Mouse (Mus musculus) liver, embryonic 11.5 days (tissue): ENCODE results near the gene Mrpl1. TPM values are rescaled to one million over a fixed set of nuclear protein-coding genes. Genes with fewer than 3 reads are reported as not detected.

Experiments
- ATAC-seq: fragments of 200-750 bp; cut with Nextera tagmentation; replicated peaks from 2 replicates; pipeline ENCODE4 v1.8.0; 2017; ENCODE audit warnings: moderate number of reproducible peaks, mild to moderate bottlenecking, moderate TSS enrichment, moderate library complexity; ENCODE audit not compliant: low FRiP score
- DNase-seq: peaks from one replicate; pipeline ENCODE4 v3.0.0-alpha.2; 2017; ENCODE audit warnings: low spot score
- H3K27ac ChIP-seq: fragments of 300-500 bp; sonication (generic); 2 replicates; pipeline ENCODE4 v1.5.1; 2014; ENCODE audit warnings: mild to moderate bottlenecking, low read depth, low read length, control low read depth
- H3K27me3 ChIP-seq: fragments of 300-500 bp; sonication (generic); replicated peaks from 2 replicates; pipeline ENCODE4 v1.6.1; 2014; ENCODE audit warnings: low read length, mixed read lengths; ENCODE audit not compliant: control insufficient read depth, insufficient read depth
- H3K36me3 ChIP-seq: fragments of 300-500 bp; sonication (generic); 2 replicates; pipeline ENCODE4 v1.6.1; 2014; ENCODE audit warnings: mild to moderate bottlenecking, low read length, moderate library complexity, mixed read lengths; ENCODE audit not compliant: control insufficient read depth, insufficient read depth
- H3K4me1 ChIP-seq: fragments of 300-500 bp; sonication (generic); replicated peaks from 2 replicates; pipeline ENCODE4 v1.6.1; 2014; ENCODE audit warnings: low read length, mixed read lengths; ENCODE audit not compliant: control insufficient read depth, insufficient read depth
- H3K4me2 ChIP-seq: fragments of 300-500 bp; sonication (generic); 2 replicates; pipeline ENCODE4 v1.6.1; 2014; ENCODE audit warnings: mild to moderate bottlenecking, control low read depth, moderate library complexity
- H3K4me3 ChIP-seq: fragments of 300-500 bp; sonication (generic); 2 replicates; pipeline ENCODE4 v1.5.1; 2014; ENCODE audit warnings: low read depth, low read length, control low read depth
- H3K9ac ChIP-seq: fragments of 300-500 bp; sonication (generic); 2 replicates; pipeline ENCODE4 v1.6.1; 2014; ENCODE audit warnings: low read depth, low read length, control low read depth
- H3K9me3 ChIP-seq: fragments of 300-500 bp; sonication (generic); 2 replicates; pipeline ENCODE4 v1.6.1; 2016; ENCODE audit warnings: low read length, inconsistent platforms, mixed read lengths; ENCODE audit not compliant: control insufficient read depth
- WGBS: fragments of 180-500 bp; shearing (Covaris S2); extraction: QIAGEN DNeasy Blood & Tissue Kit; methylation state at CpG from one replicate; pipeline ENCODE4 v1.1.7; 2014; 5-methylcytosine and 5-hydroxymethylcytosine counted together
- polyA plus RNA-seq: library from polyadenylated mRNA; unstranded; fragments of >200 nt; fragmentation: Nextera tagmentation; extraction: Ambion mirVana; gene quantifications from 2 replicates; pipeline ENCODE4 v1.2.1, GENCODE M21; 2014

The Mrpl1 gene
- polyA plus RNA-seq, 1 experiment from 2014 or later = 31.0 TPM

DNA sequence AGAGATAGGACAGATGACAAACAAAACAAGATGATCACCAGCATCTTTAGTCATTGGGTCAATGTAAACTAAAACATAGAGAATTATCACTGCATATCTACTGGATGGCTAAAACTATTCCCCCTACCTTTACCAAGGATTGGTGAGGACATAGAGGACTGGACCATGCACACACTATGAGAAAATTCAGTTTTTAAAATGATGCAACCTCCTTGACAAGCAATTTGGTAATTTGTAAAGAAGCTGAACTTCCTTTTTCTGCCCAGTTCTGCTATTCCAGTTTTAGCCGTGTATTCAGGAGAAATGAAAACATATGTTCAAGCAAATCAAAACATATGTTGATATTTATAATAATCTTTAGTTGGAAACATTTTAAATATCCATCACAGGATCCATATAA, 35.2 kb downstream of the Mrpl1 start:
- no peak overlapping the region for H3K27ac ChIP-seq
- DNase-seq (no peak), ATAC-seq (no peak)
- no peak overlapping the region for H3K9ac ChIP-seq
- H3K9me3 ChIP-seq = no peaks in the 10 kb centered on the region
- H3K4me1 ChIP-seq = no peaks in the 10 kb centered on the region
- H3K4me2 ChIP-seq = no peak overlapping the region
- no peak overlapping the region for H3K4me3 ChIP-seq
- no peaks in the 10 kb centered on the region; the same call in 1 of the 2 replicates for H3K36me3 ChIP-seq
- WGBS = 70% methylated on average over 1 of the region's 1 CpGs
- H3K27me3 ChIP-seq = no peaks in the 10 kb centered on the region

DNA sequence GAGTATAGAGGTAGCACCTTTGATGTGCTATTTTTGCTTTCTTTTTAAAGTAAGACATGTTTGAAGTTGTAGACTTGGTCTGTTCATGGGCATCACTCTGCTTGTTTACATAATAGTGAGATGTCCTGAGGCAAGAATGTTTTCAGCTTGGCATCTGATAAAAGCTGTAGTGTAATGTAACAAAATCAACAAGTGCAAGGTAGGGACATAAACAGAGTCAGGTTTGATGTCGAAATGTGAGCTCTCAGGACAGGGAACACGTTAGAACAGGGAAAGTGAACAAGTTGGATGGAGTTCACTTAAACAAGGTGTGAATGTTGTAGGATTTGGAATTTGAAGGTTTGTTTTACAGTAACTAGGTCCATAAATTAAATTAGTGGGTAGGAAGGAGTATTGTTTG, 44.7 kb downstream of the Mrpl1 start:
- Histone ChIP-seq H3K27me3 (no peaks in the 10 kb centered on the region), H3K9me3 (no peaks in the 10 kb centered on the region), H3K9ac (no peak overlapping the region), H3K27ac (no peak overlapping the region), H3K4me1 (no peaks in the 10 kb centered on the region), H3K36me3 (no peaks in the 10 kb centered on the region), H3K4me3 (no peak overlapping the region), H3K4me2 (no peak overlapping the region)
- no peak for ATAC-seq
- WGBS = 71% methylated on average over 2 of the region's 2 CpGs
- DNase-seq = no peak

DNA sequence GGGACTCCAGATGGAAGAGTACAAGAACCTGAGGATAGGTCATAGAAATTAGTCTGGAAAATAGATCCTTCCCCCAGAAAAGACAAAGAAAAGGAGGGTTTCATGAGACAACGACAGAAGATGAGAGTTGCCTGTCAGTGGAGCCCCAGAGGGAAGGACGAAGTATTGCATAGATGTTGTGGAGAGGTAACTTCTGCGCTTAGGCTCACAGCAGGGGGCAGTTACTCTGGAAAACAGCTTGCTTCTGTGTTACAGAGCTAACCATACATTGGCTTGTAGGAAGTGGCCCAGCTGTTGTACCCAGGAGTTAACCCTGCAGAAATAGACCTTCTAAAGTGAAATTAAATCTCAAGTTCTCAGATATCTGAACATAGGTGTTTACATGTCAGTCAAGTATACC, 45.9 kb downstream of the Mrpl1 start:
- H3K4me3 ChIP-seq = no peak overlapping the region

DNA sequence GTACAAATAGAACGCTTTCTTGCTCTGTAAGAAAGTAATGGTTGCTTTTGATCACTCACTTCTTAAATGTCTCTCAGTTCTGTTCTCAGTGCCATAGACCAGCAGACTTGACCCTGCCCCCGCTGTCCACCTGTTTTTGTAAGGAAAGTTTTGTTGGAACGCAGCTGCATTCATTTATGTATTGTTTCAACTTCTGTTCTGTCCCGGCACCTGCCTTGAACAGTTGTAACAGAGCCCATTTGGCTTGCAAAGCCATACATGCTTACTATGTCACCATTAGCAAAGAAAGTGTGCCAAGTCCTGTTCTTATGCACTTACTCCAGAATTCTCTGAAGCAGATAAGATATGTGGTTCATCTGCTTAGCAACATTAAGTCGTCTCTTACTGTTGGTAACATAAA, 48.9 kb downstream of the Mrpl1 start:
- H3K4me1 ChIP-seq = no peaks in the 10 kb centered on the region
- 89% methylated on average over 5 of the region's 5 CpGs for WGBS
- no peaks in the 10 kb centered on the region for H3K27me3 ChIP-seq
- no peak for DNase-seq
- H3K9ac ChIP-seq = no peak overlapping the region
- no peaks in the 10 kb centered on the region; the same call in 1 of the 2 replicates for H3K36me3 ChIP-seq
- no peak overlapping the region for H3K27ac ChIP-seq
- H3K9me3 ChIP-seq = no peaks in the 10 kb centered on the region
- no peak overlapping the region for H3K4me2 ChIP-seq
- H3K4me3 ChIP-seq = no peak overlapping the region
- no peak for ATAC-seq

More for the DNA sequence above, 45.9 kb downstream of the Mrpl1 start:
- no peaks in the 10 kb centered on the region for H3K4me1 ChIP-seq
- DNase-seq = no peak
- H3K36me3 ChIP-seq = no peaks in the 10 kb centered on the region
- no peak overlapping the region for H3K4me2 ChIP-seq
- H3K9me3 ChIP-seq = no peaks in the 10 kb centered on the region
- H3K9ac ChIP-seq = no peak overlapping the region
- ATAC-seq = no peak
- H3K27ac ChIP-seq = no peak overlapping the region
- 91% methylated on average over 3 of the region's 3 CpGs for WGBS
- no peaks in the 10 kb centered on the region for H3K27me3 ChIP-seq

DNA sequence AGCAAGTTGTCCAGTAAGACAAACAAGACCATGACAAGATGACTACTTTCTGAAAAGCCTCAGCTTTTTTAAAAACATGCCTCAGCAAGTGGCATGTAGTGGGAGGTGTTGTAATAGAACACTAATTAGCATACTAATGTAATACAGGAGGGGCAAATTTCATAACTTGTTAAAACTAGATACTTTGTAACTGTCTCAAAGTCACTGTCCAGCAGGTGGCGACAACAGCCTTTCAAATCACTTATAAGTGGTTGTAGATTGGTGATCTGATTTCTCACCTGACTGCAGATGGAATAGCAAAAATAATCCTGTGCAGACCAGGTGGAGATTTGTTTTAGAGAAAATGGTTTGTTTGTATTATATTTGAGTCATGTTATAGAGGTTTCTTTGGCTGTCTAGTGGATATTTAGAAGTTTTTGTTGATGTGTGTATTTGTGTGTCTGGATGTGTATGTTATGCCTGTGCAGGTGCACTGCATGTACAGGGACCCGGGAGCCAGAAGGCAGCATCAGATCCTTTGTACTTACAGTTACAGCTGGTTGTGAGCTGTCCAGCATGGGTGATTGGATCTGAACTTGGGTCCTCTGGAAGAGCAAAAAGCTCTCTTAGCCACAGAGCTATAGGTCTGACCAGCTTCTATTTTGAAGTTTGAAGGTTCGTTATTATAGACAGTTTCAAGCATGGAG, 57.9 kb downstream of the Mrpl1 start:
- H3K4me1 ChIP-seq = no peaks in the 10 kb centered on the region
- no peaks in the 10 kb centered on the region; the same call in 1 of the 2 replicates for H3K36me3 ChIP-seq
- no peaks in the 10 kb centered on the region for H3K9me3 ChIP-seq
- no peak for DNase-seq
- no peak for ATAC-seq
- H3K4me2 ChIP-seq = no peak overlapping the region
- no peak overlapping the region for H3K9ac ChIP-seq
- WGBS = 64% methylated on average over 3 of the region's 3 CpGs
- H3K27me3 ChIP-seq = no peaks in the 10 kb centered on the region
- no peak overlapping the region for H3K4me3 ChIP-seq
- no peak overlapping the region for H3K27ac ChIP-seq

DNA sequence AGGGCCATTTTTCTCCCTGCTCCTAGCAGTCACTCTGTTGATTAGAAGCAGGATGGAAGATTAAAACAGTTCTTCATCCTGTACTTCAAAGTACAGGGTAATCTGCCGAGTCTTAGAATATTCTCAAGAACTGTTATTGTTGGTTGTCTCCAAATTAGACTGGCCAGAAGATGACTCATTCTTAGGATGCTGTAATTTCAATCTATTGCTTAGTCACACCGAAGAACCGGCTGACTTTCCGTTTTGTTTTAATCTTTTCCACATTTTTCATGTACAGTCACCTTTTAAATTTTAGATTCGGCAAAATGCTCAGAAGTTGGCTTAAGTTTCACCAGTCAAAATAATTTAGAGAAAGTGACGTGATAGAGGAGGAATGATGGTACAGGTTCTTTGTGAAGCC, 61.8 kb downstream of the Mrpl1 start:
- no peak overlapping the region for H3K4me2 ChIP-seq
- no peaks in the 10 kb centered on the region for H3K36me3 ChIP-seq
- no peaks in the 10 kb centered on the region for H3K27me3 ChIP-seq
- H3K9ac ChIP-seq = no peak overlapping the region
- no peak overlapping the region for H3K4me3 ChIP-seq
- DNase-seq = no peak
- ATAC-seq = no peak
- 86% methylated on average over 6 of the region's 6 CpGs for WGBS
- no peaks in the 10 kb centered on the region for H3K9me3 ChIP-seq
- no peak overlapping the region for H3K27ac ChIP-seq
- H3K4me1 ChIP-seq = no peaks in the 10 kb centered on the region

DNA sequence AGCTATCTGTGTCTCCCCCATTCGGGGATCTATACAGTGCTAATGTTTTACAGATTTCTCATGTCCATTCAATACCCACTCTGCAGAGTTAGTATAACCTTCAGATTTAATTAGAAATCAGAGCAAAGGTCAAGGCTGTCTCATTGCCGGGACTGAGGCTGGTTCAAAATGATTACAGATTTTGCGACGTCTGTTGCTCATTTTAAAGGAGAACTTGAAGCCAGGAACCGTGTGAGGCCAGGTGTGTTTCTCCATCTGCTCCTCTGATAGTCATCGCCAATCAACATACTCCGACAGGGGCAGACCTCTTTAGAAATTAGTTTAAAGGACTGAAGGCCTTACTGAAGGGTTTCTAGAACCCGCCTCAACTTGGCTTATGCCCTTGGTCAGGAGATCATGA, 96.5 kb downstream of the Mrpl1 start:
- H3K27me3 ChIP-seq = no peaks in the 10 kb centered on the region
- H3K27ac ChIP-seq = no peak overlapping the region
- no peak overlapping the region for H3K9ac ChIP-seq
- no peaks in the 10 kb centered on the region for H3K4me1 ChIP-seq
- no peak overlapping the region for H3K4me2 ChIP-seq
- no peak overlapping the region for H3K4me3 ChIP-seq
- DNase-seq = no peak
- no peaks in the 10 kb centered on the region for H3K9me3 ChIP-seq
- WGBS = 75% methylated on average over 8 of the region's 8 CpGs
- H3K36me3 ChIP-seq = no peaks in the 10 kb centered on the region
- ATAC-seq = no peak

DNA sequence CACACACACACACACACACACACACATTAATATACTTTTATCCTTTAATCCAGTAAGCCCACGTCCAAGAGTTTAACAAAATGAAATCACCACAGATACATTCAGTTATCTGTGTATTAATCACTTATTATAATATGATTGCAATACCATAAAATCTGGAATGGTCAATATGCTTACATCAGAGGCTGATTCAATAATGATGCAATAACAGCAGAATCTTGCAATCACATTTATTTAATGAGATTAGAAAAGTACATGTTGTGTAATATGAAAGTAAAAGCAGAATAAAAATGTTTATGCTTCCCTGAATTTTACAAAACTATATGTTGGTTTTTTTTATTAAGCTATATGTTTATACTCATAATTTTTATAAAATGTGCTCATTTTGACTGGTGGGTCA, 97.0 kb downstream of the Mrpl1 start:
- ATAC-seq (no peak), DNase-seq (no peak)
- Histone ChIP-seq H3K4me3 (no peak overlapping the region), H3K9ac (no peak overlapping the region), H3K4me1 (no peaks in the 10 kb centered on the region), H3K4me2 (no peak overlapping the region), H3K27me3 (no peaks in the 10 kb centered on the region), H3K36me3 (no peaks in the 10 kb centered on the region), H3K27ac (no peak overlapping the region), H3K9me3 (no peaks in the 10 kb centered on the region)
- 62% methylated on average over 1 of the region's 1 CpGs for WGBS

DNA sequence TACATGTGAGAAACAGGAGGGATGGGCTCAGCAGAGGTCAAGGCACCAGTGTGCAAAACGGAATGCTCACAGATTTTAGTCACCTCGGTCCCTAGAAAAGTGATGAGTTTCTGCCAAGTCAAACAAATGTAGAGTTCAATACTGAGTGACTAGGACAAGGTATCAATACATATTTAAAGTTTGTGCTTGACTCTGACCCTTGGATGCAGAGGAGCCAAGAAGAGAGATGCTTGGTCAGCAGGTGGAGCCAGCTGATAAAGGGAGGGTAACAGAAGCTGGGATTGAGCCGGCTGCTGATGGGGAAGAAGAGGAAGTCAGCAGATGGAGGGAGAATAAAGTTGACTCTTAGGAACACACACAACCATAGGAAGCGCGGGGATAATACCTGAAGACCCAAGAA, 97.5 kb downstream of the Mrpl1 start:
- no peak for DNase-seq
- no peak overlapping the region for H3K4me2 ChIP-seq
- H3K27me3 ChIP-seq = no peaks in the 10 kb centered on the region
- no peaks in the 10 kb centered on the region for H3K9me3 ChIP-seq
- H3K27ac ChIP-seq = no peak overlapping the region
- H3K36me3 ChIP-seq = no peaks in the 10 kb centered on the region
- ATAC-seq = no peak
- no peak overlapping the region for H3K9ac ChIP-seq
- H3K4me1 ChIP-seq = no peaks in the 10 kb centered on the region
- H3K4me3 ChIP-seq = no peak overlapping the region
- 62% methylated on average over 5 of the region's 5 CpGs for WGBS
